Mouse (Mus musculus): ENCODE data around the gene Tbc1d23. TPM values are rescaled to one million over a fixed set of nuclear protein-coding genes. Genes with fewer than 3 reads are reported as not detected.
A peak's percentile ranks its signal among the peaks of the same experiment; 100 is the strongest.
"Not testable (repeated sequence)": the region's sequence is repeated elsewhere in the genome, so short reads cannot be mapped to it uniquely, and the experiment has no call there.

The Tbc1d23 gene
- polyA plus RNA-seq, 1 experiment from 2014 or later = 33.2 TPM

GRCm38 (mm10) chr16:57197281-57197680 is 34.0 kb downstream of the Tbc1d23 start:
- Histone ChIP-seq H3K4me3 (replicated peaks) (no peak overlapping the region), H3K27me3 (no peaks in the 10 kb centered on the region), H3K9me3 (no peaks in the 10 kb centered on the region), H3K27ac (no peak overlapping the region), H3K4me2 (replicated peaks) (no peak overlapping the region), H3K9ac (replicated peaks) (no peak overlapping the region), H3K36me3 (peaks cover 26% of the 10 kb centered on the region), H3K4me1 (replicated peaks) (no peaks in the 10 kb centered on the region)
- ATAC-seq = no peak
- 76% methylated on average over 3 of the region's 3 CpGs for WGBS

GRCm38 (mm10) chr16:57196590-57196989 is 34.7 kb downstream of the Tbc1d23 start:
- no peak for ATAC-seq
- Histone ChIP-seq H3K4me2 (replicated peaks) (no peak overlapping the region), H3K4me3 (replicated peaks) (no peak overlapping the region), H3K27ac (no peak overlapping the region), H3K4me1 (replicated peaks) (no peaks in the 10 kb centered on the region), H3K9ac (replicated peaks) (no peak overlapping the region), H3K36me3 (peaks cover 33% of the 10 kb centered on the region), H3K9me3 (no peaks in the 10 kb centered on the region), H3K27me3 (no peaks in the 10 kb centered on the region)
- 81% methylated on average over 5 of the region's 5 CpGs for WGBS

- Histone ChIP-seq H3K9me3 (no peaks in the 10 kb centered on the region), H3K27me3 (no peaks in the 10 kb centered on the region), H3K4me1 (replicated peaks) (no peaks in the 10 kb centered on the region), H3K9ac (replicated peaks) (no peak overlapping the region), H3K27ac (no peak overlapping the region), H3K4me3 (replicated peaks) (no peak overlapping the region), H3K4me2 (replicated peaks) (no peak overlapping the region), H3K36me3 (peaks cover 33% of the 10 kb centered on the region)
- WGBS = 90% methylated on average over 14 of the region's 14 CpGs
- no peak for ATAC-seq
Measured at GRCm38 (mm10) chr16:57191214-57191613, 40.1 kb downstream of the Tbc1d23 start.

- Histone ChIP-seq H3K9ac (replicated peaks) (no peak overlapping the region), H3K27me3 (no peaks in the 10 kb centered on the region), H3K4me3 (replicated peaks) (no peak overlapping the region), H3K36me3 (peaks cover 38% of the 10 kb centered on the region), H3K9me3 (no peaks in the 10 kb centered on the region), H3K4me1 (replicated peaks) (no peaks in the 10 kb centered on the region), H3K27ac (no peak overlapping the region), H3K4me2 (replicated peaks) (no peak overlapping the region)
- WGBS = 97% methylated on average over 8 of the region's 8 CpGs
- ATAC-seq = no peak
Measured at GRCm38 (mm10) chr16:57190390-57190789, 40.9 kb downstream of the Tbc1d23 start.

GRCm38 (mm10) chr16:57189493-57189892 is 41.8 kb downstream of the Tbc1d23 start:
- no peaks in the 10 kb centered on the region for H3K4me1 ChIP-seq (replicated peaks)
- H3K27ac ChIP-seq = no peak overlapping the region
- H3K4me3 ChIP-seq (replicated peaks) = no peak overlapping the region
- H3K9me3 ChIP-seq = no peaks in the 10 kb centered on the region
- H3K4me2 ChIP-seq (replicated peaks) = no peak overlapping the region
- ATAC-seq = no peak
- H3K36me3 ChIP-seq = peaks cover 39% of the 10 kb centered on the region
- no peak overlapping the region for H3K9ac ChIP-seq (replicated peaks)
- no peaks in the 10 kb centered on the region for H3K27me3 ChIP-seq
- 87% methylated on average over 2 of the region's 2 CpGs for WGBS

- H3K27ac ChIP-seq = no peak overlapping the region
- H3K4me1 ChIP-seq (replicated peaks) = no peaks in the 10 kb centered on the region
- no peak for ATAC-seq
- 98% methylated on average over 4 of the region's 4 CpGs for WGBS
- no peak overlapping the region for H3K4me3 ChIP-seq (replicated peaks)
- no peak overlapping the region for H3K9ac ChIP-seq (replicated peaks)
- no peak overlapping the region for H3K4me2 ChIP-seq (replicated peaks)
- H3K27me3 ChIP-seq = no peaks in the 10 kb centered on the region
- H3K9me3 ChIP-seq = no peaks in the 10 kb centered on the region
- H3K36me3 ChIP-seq = peaks cover 53% of the 10 kb centered on the region
Measured at GRCm38 (mm10) chr16:57186618-57187017, 44.7 kb downstream of the Tbc1d23 start.

- no peak overlapping the region for H3K9ac ChIP-seq (replicated peaks)
- no peaks in the 10 kb centered on the region for H3K27me3 ChIP-seq
- no peak for ATAC-seq
- H3K4me1 ChIP-seq (replicated peaks) = no peaks in the 10 kb centered on the region
- H3K4me3 ChIP-seq (replicated peaks) = no peak overlapping the region
- H3K9me3 ChIP-seq = no peaks in the 10 kb centered on the region
- peaks cover 47% of the 10 kb centered on the region for H3K36me3 ChIP-seq
- 93% methylated on average over 5 of the region's 5 CpGs for WGBS
- H3K27ac ChIP-seq = no peak overlapping the region
- H3K4me2 ChIP-seq (replicated peaks) = no peak overlapping the region
Measured at GRCm38 (mm10) chr16:57182037-57182436, 49.3 kb downstream of the Tbc1d23 start.

DNA sequence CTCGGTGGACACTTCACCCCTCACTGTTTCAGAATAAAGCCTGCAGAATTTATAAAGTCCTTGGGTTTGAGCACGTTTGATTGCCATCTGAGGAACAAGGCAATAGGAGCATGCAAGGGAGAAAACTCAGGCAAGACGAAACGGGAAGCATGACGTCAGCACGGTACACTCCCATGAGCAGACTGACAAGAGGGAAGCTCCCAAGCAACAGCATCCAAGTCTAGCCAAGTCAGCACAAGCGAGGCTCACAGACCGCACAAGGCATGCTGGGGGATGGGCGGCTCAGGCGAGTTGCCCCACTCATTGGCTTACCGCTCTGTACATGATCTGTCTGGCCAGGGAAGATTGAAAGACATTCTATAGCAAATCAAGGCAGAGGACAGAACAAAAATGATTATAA is 50.1 kb downstream of the Tbc1d23 start:
- H3K9me3 ChIP-seq = no peaks in the 10 kb centered on the region
- no peak overlapping the region for H3K4me3 ChIP-seq (replicated peaks)
- no peak overlapping the region for H3K4me2 ChIP-seq (replicated peaks)
- H3K36me3 ChIP-seq = peaks cover 52% of the 10 kb centered on the region
- no peak overlapping the region for H3K9ac ChIP-seq (replicated peaks)
- WGBS = 89% methylated on average over 11 of the region's 11 CpGs
- no peak for ATAC-seq
- no peaks in the 10 kb centered on the region for H3K4me1 ChIP-seq (replicated peaks)
- no peak overlapping the region for H3K27ac ChIP-seq
- H3K27me3 ChIP-seq = no peaks in the 10 kb centered on the region

DNA sequence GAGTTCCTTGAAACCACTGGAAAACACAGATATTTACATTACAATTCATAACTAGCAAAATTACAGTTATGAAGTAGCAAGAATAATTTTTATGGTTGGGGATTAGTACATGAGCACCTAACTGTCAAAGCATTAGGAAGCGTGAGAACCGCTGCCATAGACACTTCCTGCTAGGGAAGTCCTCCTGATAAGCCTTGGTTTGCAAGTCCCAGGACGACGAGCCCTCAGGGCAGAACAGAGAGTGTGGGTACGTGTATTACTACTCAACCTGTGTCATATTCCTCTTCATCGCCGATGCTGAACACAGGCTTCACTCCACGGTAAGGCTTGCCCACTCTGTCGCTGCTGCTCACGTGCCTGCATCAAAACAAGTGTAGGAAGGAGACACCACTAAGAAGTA is 53.6 kb downstream of the Tbc1d23 start:
- Histone ChIP-seq H3K36me3 (peaks cover 47% of the 10 kb centered on the region), H3K27me3 (no peaks in the 10 kb centered on the region), H3K4me1 (replicated peaks) (no peaks in the 10 kb centered on the region), H3K9ac (replicated peaks) (no peak overlapping the region), H3K27ac (no peak overlapping the region), H3K4me3 (replicated peaks) (no peak overlapping the region), H3K4me2 (replicated peaks) (no peak overlapping the region), H3K9me3 (no peaks in the 10 kb centered on the region)
- WGBS = 91% methylated on average over 10 of the region's 10 CpGs
- ATAC-seq = no peak

GRCm38 (mm10) chr16:57177254-57177653 is 54.0 kb downstream of the Tbc1d23 start:
- Histone ChIP-seq H3K4me2 (replicated peaks) (no peak overlapping the region), H3K9me3 (no peaks in the 10 kb centered on the region), H3K27me3 (no peaks in the 10 kb centered on the region), H3K36me3 (peaks cover 47% of the 10 kb centered on the region), H3K4me3 (replicated peaks) (no peak overlapping the region), H3K4me1 (replicated peaks) (no peaks in the 10 kb centered on the region), H3K27ac (no peak overlapping the region), H3K9ac (replicated peaks) (no peak overlapping the region)
- ATAC-seq = 0 out of 2 replicates have a peak, but pooled peaks have one; percentile 56
- 58% methylated on average over 2 of the region's 2 CpGs for WGBS

DNA sequence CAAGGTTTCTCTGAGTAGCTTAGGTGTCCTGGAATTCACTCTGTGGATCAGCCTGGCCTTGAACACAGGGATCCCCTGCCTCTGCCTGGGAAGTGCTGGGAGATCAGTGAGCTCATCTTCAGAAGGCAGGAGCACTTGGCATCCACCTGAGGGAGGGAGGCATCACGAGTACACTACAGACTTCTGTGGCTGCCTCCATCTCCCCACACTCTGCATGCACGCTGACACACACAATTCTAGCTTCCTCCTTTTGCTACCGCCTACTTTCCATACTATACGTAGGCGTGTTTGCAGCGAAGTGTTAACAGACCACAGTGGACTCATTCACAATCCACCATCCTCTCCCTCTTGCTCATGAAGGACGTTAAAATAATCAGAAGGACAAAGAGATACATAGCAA is 55.0 kb downstream of the Tbc1d23 start:
- Histone ChIP-seq H3K9ac (replicated peaks) (no peak overlapping the region), H3K9me3 (no peaks in the 10 kb centered on the region), H3K4me3 (replicated peaks) (no peak overlapping the region), H3K4me1 (replicated peaks) (no peaks in the 10 kb centered on the region), H3K27ac (no peak overlapping the region), H3K4me2 (replicated peaks) (no peak overlapping the region), H3K27me3 (no peaks in the 10 kb centered on the region), H3K36me3 (peaks cover 39% of the 10 kb centered on the region)
- WGBS = 89% methylated on average over 7 of the region's 7 CpGs
- no peak for ATAC-seq

DNA sequence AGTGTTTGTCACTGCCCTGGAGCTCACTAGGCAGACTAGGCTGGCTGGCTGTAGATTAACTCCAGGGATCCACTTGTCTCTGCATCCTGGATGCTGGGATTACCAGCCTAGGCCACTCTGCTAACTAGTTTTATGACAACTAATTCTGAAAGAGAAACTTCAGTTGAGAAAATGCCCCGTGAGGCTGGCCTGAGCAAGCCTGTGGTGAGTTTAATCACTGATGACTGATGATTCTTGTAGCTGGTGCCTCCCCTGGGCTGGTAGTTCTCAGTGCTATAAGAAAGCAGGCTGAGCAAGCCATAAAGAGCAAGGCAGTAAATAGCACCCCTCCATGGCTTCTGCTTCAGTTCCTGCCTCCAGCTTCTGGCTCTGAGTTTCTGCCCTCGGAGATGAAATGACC is 55.6 kb downstream of the Tbc1d23 start:
- H3K36me3 ChIP-seq = peaks cover 39% of the 10 kb centered on the region
- no peak overlapping the region for H3K27ac ChIP-seq
- no peak overlapping the region for H3K4me2 ChIP-seq (replicated peaks)
- 74% methylated on average over 2 of the region's 2 CpGs for WGBS
- H3K4me3 ChIP-seq (replicated peaks) = no peak overlapping the region
- H3K9me3 ChIP-seq = no peaks in the 10 kb centered on the region
- no peak for ATAC-seq
- no peaks in the 10 kb centered on the region for H3K27me3 ChIP-seq
- no peaks in the 10 kb centered on the region for H3K4me1 ChIP-seq (replicated peaks)
- no peak overlapping the region for H3K9ac ChIP-seq (replicated peaks)

DNA sequence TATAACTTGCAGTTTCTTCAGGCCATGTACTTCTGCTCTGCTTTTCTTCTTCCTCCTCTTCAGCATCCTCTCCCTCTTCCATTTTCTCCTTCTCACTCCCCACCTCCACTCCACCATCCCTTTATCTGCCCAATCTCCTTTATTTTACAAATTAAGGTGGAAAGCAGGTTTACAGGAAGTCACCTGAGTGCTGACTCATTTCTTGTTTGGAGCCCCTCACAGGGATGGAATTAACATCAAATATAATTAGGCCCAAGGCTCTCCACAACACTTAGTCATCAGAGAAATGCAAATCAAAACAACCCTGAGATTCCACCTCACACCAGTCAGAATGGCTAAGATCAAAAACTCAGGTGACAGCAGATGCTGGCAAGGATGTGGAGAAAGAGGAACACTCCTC is 56.8 kb downstream of the Tbc1d23 start:
- H3K4me3 ChIP-seq (replicated peaks); H3K27ac ChIP-seq; H3K9ac ChIP-seq (replicated peaks); H3K4me2 ChIP-seq (replicated peaks); H3K4me1 ChIP-seq (replicated peaks); ATAC-seq; H3K27me3 ChIP-seq; H3K9me3 ChIP-seq: not testable (repeated sequence)
- H3K36me3 ChIP-seq = peaks cover 46% of the 10 kb centered on the region
